Mouse (Mus musculus) adrenal gland, postnatal 25 days (tissue): ENCODE measurements at regions not wholly inside any gene's neighbourhood (a gene's known extent, or its start where the extent isn't known, plus 50 kb on each side); places are given as distances from the start of the nearest gene placed in this dataset.

Source experiments
- DNase-seq: peaks from one replicate; pipeline ENCODE4 v3.0.0; 2021; ENCODE audit warnings: mixed read lengths

- DNase-seq = no peak
Observed at GRCm38 (mm10) chr4:66622650-66623394, 204.6 kb upstream of the Tlr4 start.

DNA sequence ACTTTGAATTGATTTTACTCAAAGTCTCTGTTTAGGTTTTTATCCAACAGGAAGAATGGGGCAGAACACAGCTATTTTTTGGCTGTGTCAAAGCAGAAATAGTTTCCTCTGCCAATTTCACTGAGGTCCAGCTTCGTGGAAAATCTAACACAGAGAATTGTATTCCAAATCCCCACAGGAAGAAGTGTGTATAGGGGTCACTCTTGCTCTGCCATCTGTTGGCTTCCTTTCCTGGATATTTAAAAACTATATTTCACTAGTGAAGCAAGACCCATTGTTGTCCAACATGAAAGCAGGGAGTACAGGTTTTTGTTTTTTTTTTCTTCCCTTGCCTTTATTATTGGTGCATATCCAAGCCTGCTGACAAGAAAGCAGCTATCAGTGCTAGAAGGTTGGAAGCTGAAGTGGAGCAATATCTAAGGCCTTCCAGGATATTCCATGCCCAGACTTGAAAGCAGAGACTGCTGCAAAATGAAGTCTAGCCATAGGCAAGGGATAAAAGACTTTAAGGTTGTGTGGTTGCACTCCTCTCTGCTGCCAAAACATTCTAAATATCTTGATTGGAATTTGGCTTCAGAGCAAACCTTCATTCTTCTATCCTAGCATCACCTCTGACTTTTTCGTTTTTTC is 208.5 kb upstream of the Tlr4 start:
- DNase-seq = no peak

DNA sequence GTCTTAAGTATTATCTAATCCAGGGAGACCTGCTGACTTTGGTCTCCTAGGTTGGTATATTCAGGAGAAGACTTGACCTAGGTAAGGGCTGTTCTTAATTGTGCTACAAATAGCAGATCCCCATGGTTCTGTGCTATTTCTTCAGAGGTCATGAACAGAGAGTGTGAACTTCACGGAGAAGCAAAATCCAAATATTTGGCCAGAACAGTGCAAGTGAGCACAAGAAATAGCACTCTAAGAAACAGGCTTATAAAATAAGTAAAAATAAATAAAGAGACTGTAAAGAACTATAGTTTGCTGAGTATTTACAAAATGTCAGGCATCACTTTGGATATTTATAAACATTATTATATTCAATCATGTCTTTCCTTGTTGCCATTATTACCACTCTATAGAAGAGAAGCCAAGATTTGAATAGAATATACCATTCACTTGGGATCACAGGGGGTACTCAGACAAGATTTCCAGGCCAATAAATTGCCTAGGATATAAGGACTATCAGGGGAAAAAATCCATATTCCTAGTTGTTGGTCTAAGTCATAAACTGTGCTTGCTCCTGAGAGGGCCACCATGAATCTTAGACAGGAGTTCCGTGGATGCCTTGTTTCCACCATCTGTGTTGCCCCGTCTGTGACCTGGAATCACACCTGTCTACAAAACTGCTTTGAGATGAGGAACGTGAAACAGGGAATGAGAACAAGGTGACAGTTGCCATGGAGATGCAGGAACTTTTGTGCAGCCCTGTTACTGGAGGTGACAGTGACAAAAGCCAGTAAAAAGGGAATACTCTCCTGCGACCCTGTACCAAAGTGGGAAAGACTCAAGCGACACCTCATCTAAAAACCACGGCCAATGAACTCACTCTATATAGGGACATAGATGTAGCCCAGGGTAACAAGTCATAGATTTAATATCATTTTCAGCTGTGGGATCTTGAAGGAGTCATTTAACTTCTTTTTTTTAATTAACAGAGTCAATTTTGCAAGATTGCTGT is 209.3 kb upstream of the Tlr4 start:
- DNase-seq = no peak

- no peak for DNase-seq
Observed at GRCm38 (mm10) chr4:66617101-66617500, 210.3 kb upstream of the Tlr4 start.

DNA sequence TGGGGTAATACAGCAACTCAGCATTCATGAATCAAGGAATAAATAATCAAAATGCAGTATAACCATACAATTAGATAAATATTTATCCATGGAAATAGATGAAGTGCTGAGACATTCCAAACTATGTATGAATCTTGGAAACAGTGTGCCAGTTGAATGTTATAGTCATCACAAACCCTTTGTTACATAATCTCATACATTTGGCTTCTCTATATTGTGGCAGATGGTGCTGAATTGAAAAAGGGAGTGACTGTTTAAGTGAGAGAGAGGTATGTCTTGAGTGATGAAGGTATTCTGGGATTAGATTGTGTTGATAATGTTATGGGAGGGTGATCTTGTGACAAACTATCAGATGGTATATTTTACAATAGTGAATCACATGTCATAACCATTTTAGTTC is 200.4 kb upstream of the Astn2 start:
- no peak for DNase-seq

GRCm38 (mm10) chr4:66598737-66599136 is 194.3 kb upstream of the Astn2 start:
- DNase-seq = no peak

DNA sequence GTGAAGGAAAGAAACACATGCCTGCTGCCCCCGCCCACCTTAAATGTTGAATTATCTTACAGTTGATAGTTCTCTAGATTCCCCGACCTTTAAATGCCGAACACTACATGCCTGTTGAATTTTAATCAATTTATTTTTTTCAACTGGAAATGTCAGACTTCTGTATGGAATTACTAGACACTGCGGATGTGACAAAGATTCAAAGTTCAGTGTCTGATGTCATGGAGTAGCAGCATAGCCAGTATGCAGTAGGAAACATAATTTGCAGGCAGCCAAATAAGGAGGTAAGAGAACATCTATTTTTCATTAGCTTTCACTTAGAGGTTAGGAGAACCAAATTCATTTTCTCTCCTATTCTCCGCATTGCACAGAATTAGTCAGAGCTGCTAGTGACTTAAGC is 182.2 kb upstream of the Astn2 start:
- DNase-seq = no peak

DNA sequence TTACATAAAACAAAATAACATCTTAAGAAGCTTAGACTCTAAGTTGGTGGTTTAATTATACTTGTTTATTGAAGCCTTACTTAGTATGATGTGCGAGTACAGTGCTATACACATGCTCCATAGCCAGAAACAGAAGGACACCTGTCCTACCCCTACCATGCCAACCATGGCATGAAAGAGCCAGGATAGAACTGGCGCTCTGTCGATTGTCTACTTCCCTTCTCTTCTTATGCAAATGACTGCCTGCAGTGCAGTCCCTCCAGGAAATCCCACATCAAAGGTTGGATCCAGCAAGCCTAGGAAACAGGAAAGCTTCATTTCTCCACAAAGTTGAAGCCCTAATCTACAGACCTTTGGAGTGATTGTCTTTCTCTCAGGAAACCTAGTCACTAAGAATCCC is 181.8 kb upstream of the Astn2 start:
- DNase-seq = no peak

GRCm38 (mm10) chr4:66556936-66557335 is 152.5 kb upstream of the Astn2 start:
- no peak for DNase-seq

GRCm38 (mm10) chr4:66550306-66551104 is 146.1 kb upstream of the Astn2 start:
- DNase-seq = no peak

GRCm38 (mm10) chr4:66542833-66543436 is 138.5 kb upstream of the Astn2 start:
- no peak for DNase-seq

GRCm38 (mm10) chr4:66524456-66524855 is 120.0 kb upstream of the Astn2 start:
- DNase-seq = no peak

DNA sequence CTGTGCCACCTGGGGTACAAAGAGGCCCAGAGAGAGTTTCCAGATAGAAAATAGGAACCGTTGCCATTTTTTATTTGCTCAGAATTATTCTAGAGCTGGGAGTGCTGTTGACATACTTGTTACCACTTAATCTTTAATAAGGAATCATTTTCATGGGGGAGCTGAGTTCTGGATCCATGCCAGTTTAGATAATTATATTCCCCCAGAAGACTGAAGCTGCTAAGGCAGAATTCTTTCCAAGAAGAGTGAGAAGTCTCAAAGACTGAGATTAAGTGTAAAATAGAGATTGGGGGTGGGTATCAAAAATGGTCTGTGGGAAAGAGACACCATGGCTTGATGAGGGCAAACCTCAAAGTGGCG is 119.5 kb upstream of the Astn2 start:
- DNase-seq = no peak

GRCm38 (mm10) chr4:66523238-66523885 is 119.0 kb upstream of the Astn2 start:
- peak; percentile 27 for DNase-seq

- DNase-seq = no peak
Observed at GRCm38 (mm10) chr4:66522097-66522809, 117.8 kb upstream of the Astn2 start.

GRCm38 (mm10) chr4:66520796-66521195 is 116.4 kb upstream of the Astn2 start:
- DNase-seq = no peak

DNA sequence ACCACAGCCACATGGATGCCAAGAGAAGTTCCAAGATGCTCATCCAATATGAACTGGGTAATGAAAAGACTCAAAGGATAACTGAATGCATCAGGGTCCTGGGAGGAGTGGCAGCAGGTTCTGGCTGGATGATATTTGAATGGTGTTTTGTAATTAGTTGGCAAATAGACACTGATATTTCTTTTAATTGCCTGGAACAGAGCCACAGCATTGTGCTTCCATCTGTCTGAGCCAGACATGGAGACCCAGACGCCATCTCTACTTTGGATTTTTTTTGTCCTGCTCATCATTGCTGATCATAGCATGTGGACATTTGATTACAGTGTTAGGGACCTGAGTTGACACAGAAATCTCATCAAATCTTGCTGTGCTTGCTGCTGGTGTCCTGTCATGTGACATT is 111.4 kb upstream of the Astn2 start:
- no peak for DNase-seq

- DNase-seq = no peak
Observed at GRCm38 (mm10) chr4:66483496-66483895, 79.1 kb upstream of the Astn2 start.

GRCm38 (mm10) chr4:66482495-66483291 is 78.3 kb upstream of the Astn2 start:
- DNase-seq = peak; percentile 22
